Mouse (Mus musculus) MEL (cell line): ENCODE measurements around the gene Zdhhc21. TPM values are rescaled to one million over a fixed set of nuclear protein-coding genes. Genes with fewer than 3 reads are reported as not detected.

Experiments used
- DNase-seq: peaks from one replicate; pipeline ENCODE4 v3.0.0; 2011; ENCODE audit warnings: low read depth, low spot score
- H3K27ac ChIP-seq: 2 replicates; pipeline ENCODE4 v1.5.1; 2012; ENCODE audit warnings: low read depth, mild to moderate bottlenecking, control low read depth, low read length, moderate library complexity; ENCODE audit not compliant: control insufficient read depth
- H3K27me3 ChIP-seq, 2 experiments: fragments of 150-350 bp in 1 of 2; sonication (generic) in 1 of 2; 2 replicates each; pipeline ENCODE4 v1.6.1; 2012; ENCODE audit warnings: low read length in 2 of 2, mild to moderate bottlenecking in 2 of 2, improper control_type of control experiment in 1 of 2, moderate library complexity in 1 of 2; ENCODE audit not compliant: insufficient read depth in 2 of 2, control insufficient read depth in 1 of 2
- H3K36me3 ChIP-seq, 2 experiments: 2 replicates each; pipeline ENCODE4 v1.6.1; 2012 to 2014; ENCODE audit warnings: low read length in 2 of 2, improper control_type of control experiment in 1 of 2, inconsistent platforms in 1 of 2, mild to moderate bottlenecking in 1 of 2; ENCODE audit not compliant: insufficient read depth in 2 of 2, control insufficient read depth in 1 of 2
- H3K4me1 ChIP-seq, 2 experiments: fragments of 150-350 bp in 1 of 2; sonication (generic) in 1 of 2; 2 replicates each; pipeline ENCODE4 v1.6.1; 2012; ENCODE audit warnings: low read length in 2 of 2, improper control_type of control experiment in 1 of 2, mild to moderate bottlenecking in 1 of 2; ENCODE audit not compliant: insufficient read depth in 2 of 2, control insufficient read depth in 1 of 2
- H3K4me3 ChIP-seq, 2 experiments: fragments of 150-350 bp in 1 of 2; sonication (generic) in 1 of 2; 2 replicates each; pipeline ENCODE4 v1.5.1; 2012; ENCODE audit warnings: low read depth in 2 of 2, low read length in 2 of 2, mild to moderate bottlenecking in 2 of 2, moderate library complexity in 2 of 2, control low read depth in 1 of 2, improper control_type of control experiment in 1 of 2; ENCODE audit not compliant: control insufficient read depth in 1 of 2, insufficient read depth in 1 of 2
- H3K79me2 ChIP-seq: 2 replicates; pipeline ENCODE4 v1.6.1; 2012; ENCODE audit warnings: mild to moderate bottlenecking, low read length, moderate library complexity; ENCODE audit not compliant: control insufficient read depth, poor library complexity, insufficient read depth
- H3K9ac ChIP-seq: 2 replicates; pipeline ENCODE4 v1.6.1; 2012; ENCODE audit warnings: low read depth, mild to moderate bottlenecking, control low read depth, low read length, moderate library complexity; ENCODE audit not compliant: control insufficient read depth, poor library complexity, severe bottlenecking
- H3K9me3 ChIP-seq: fragments of 150-350 bp; sonication (generic); replicated peaks from 2 replicates; pipeline ENCODE4 v1.6.1; 2012; ENCODE audit warnings: mild to moderate bottlenecking, low read length, improper control_type of control experiment, moderate library complexity; ENCODE audit not compliant: insufficient read depth
- CHD1 ChIP-seq: IDR thresholded peaks from 2 replicates; pipeline ENCODE4 v1.6.1; 2012; ENCODE audit warnings: low read depth, mild to moderate bottlenecking, inconsistent platforms, low read length, improper control_type of control experiment
- CTCF ChIP-seq, 3 experiments: IDR thresholded peaks in 2 of 3; conservative IDR thresholded peaks in 1 of 3; 2 replicates each; pipeline ENCODE4 v1.5.1; 2011 to 2012; ENCODE audit warnings: low read length in 3 of 3, low read depth in 2 of 3, mild to moderate bottlenecking in 2 of 3, improper control_type of control experiment in 1 of 3, inconsistent platforms in 1 of 3, mixed read lengths in 1 of 3, moderate library complexity in 1 of 3; ENCODE audit not compliant: control insufficient read depth in 1 of 3, insufficient read depth in 1 of 3, poor library complexity in 1 of 3, severe bottlenecking in 1 of 3
- ELF1 ChIP-seq: IDR thresholded peaks from 2 replicates; pipeline ENCODE4 v1.6.1; 2014; ENCODE audit warnings: low read depth, mild to moderate bottlenecking, inconsistent platforms, low read length, improper control_type of control experiment, moderate library complexity
- GATA1 ChIP-seq: IDR thresholded peaks from 2 replicates; pipeline ENCODE4 v1.6.1; 2011; ENCODE audit warnings: low read depth, low read length, improper control_type of control experiment
- HCFC1 ChIP-seq: IDR thresholded peaks from 2 replicates; pipeline ENCODE4 v1.6.1; 2012; ENCODE audit warnings: low read depth, mild to moderate bottlenecking, inconsistent platforms, low read length, improper control_type of control experiment, moderate library complexity
- MAFK ChIP-seq: IDR thresholded peaks from 2 replicates; pipeline ENCODE4 v1.6.1; 2011; ENCODE audit warnings: low read depth, mild to moderate bottlenecking, low read length, improper control_type of control experiment, borderline replicate concordance
- MAZ ChIP-seq: IDR thresholded peaks from 2 replicates; pipeline ENCODE4 v1.6.1; 2012; ENCODE audit warnings: low read depth, mild to moderate bottlenecking, inconsistent platforms, low read length, improper control_type of control experiment
- MEF2A ChIP-seq: IDR thresholded peaks from 2 replicates; pipeline ENCODE4 v1.6.1; 2014; ENCODE audit warnings: low read depth, mild to moderate bottlenecking, inconsistent platforms, low read length, improper control_type of control experiment; ENCODE audit not compliant: poor library complexity, insufficient replicate concordance, severe bottlenecking; ENCODE audit errors: extremely low read depth
- MYB ChIP-seq: IDR thresholded peaks from 2 replicates; pipeline ENCODE4 v1.6.1; 2011; ENCODE audit warnings: mild to moderate bottlenecking, low read depth, low read length, improper control_type of control experiment
- NRF1 ChIP-seq: IDR thresholded peaks from 2 replicates; pipeline ENCODE4 v1.6.1; 2014; ENCODE audit warnings: low read depth, mild to moderate bottlenecking, inconsistent platforms, low read length, improper control_type of control experiment, moderate library complexity; ENCODE audit not compliant: poor library complexity, insufficient read depth, severe bottlenecking
- POLR2AphosphoS2 ChIP-seq: IDR thresholded peaks from 2 replicates; pipeline ENCODE4 v1.6.1; 2011; ENCODE audit warnings: low read length, improper control_type of control experiment
- POLR2AphosphoS5 ChIP-seq: IDR thresholded peaks from 2 replicates; pipeline ENCODE4 v1.6.1; 2012; ENCODE audit warnings: low read depth, borderline replicate concordance, mild to moderate bottlenecking, inconsistent platforms, low read length, moderate library complexity, mixed read lengths
- RAD21 ChIP-seq: IDR thresholded peaks from 2 replicates; pipeline ENCODE4 v1.6.1; 2011; ENCODE audit warnings: mild to moderate bottlenecking, low read depth, low read length, improper control_type of control experiment
- SIN3A ChIP-seq: IDR thresholded peaks from 2 replicates; pipeline ENCODE4 v1.6.1; 2012; ENCODE audit warnings: low read length, improper control_type of control experiment, inconsistent platforms
- SMC3 ChIP-seq: IDR thresholded peaks from 2 replicates; pipeline ENCODE4 v1.6.1; 2011; ENCODE audit warnings: low read depth, low read length, improper control_type of control experiment
- UBTF ChIP-seq: IDR thresholded peaks from 2 replicates; pipeline ENCODE4 v1.6.1; 2012; ENCODE audit warnings: low read depth, mild to moderate bottlenecking, inconsistent platforms, low read length, improper control_type of control experiment, moderate library complexity, borderline replicate concordance; ENCODE audit not compliant: insufficient read depth
- USF1 ChIP-seq: IDR thresholded peaks from 2 replicates; pipeline ENCODE4 v1.6.1; 2014; ENCODE audit warnings: low read depth, mild to moderate bottlenecking, inconsistent platforms, low read length, improper control_type of control experiment, moderate library complexity
- ZKSCAN1 ChIP-seq: IDR thresholded peaks from 2 replicates; pipeline ENCODE4 v1.6.1; 2012; ENCODE audit warnings: low read depth, mild to moderate bottlenecking, inconsistent platforms, low read length, improper control_type of control experiment, moderate library complexity
- polyA plus RNA-seq, 2 experiments: library from polyadenylated mRNA; stranded (reverse) in 1 of 2; unstranded in 1 of 2; fragments of >175 nt in 1 of 2; fragments of >200 nt in 1 of 2; gene quantifications; 2 replicates each; pipeline versions ENCODE4 v1.2.1 to v1.2.4; 2012; ENCODE audit warnings: low replicate concordance in 2 of 2, low read depth in 1 of 2; ENCODE audit not compliant: insufficient read length in 2 of 2, insufficient read depth in 1 of 2, missing spikeins in 1 of 2
- total RNA-seq: library from RNA; depleted of rRNA; stranded (reverse); fragments of 300-350 nt; gene quantifications from 2 replicates; pipeline ENCODE4 v1.2.3, GENCODE M21; 2012

Zdhhc21 gene
- total and polyA plus RNA-seq, 3 experiments = 6.5 to 7.8 TPM; not detected in 1

DNA sequence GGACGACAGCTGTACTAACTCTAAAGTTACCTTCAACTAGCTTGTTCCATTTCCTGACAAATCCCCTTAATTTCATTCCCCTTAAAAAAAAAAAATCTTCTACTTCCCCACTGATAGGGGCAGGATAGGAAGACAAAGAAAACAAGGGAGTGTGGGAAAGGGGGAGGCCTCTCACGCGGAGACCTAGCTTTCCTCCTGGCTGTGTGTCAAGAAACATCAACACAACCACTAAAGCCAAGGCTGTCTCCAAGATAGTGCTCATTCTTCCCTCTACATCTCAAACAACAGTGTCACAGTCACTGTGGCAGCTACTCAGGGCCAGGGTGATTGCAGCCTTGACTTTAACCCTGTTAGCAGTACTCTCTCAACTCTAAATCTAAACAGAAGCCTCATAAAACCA lies 808 bp upstream of the Zdhhc21 start:
- Histone ChIP-seq H3K9ac (no peak overlapping the region), H3K9me3 (no peaks in the 10 kb centered on the region), H3K79me2 (peaks cover 6% of the 10 kb centered on the region; the same call in 1 of the 2 replicates), H3K27me3 (no peaks in the 10 kb centered on the region), H3K27ac (no peak overlapping the region), H3K36me3 (peaks cover 0 to 14% of the 10 kb centered on the region in 2 experiments; a peak in 2 of 4 replicates), H3K4me1 (peaks cover 4 to 8% of the 10 kb centered on the region in 2 experiments; a peak in 2 of 4 replicates), H3K4me3 (no peak overlapping the region)
- no peak for TF ChIP-seq SIN3A
- TF ChIP-seq GATA1 = no peak
- no peak for TF ChIP-seq CTCF (IDR thresholded peaks at IDR 0.05 in 2 of 3, conservative IDR thresholded peaks at IDR 0.05 in 1 of 3; ENCODE audit: control insufficient read depth in 1 of 3, insufficient read depth in 1 of 3, low read depth in 2 of 3, low read length in 3 of 3, poor library complexity in 1 of 3, severe bottlenecking in 1 of 3)
- TF ChIP-seq HCFC1 = no peak
- no peak for TF ChIP-seq UBTF
- no peak for TF ChIP-seq MEF2A
- TF ChIP-seq POLR2AphosphoS5 = no peak
- TF ChIP-seq SMC3 = no peak
- peak; percentile 45 for DNase-seq

- no peaks in the 10 kb centered on the region for H3K9me3 ChIP-seq
- H3K36me3 ChIP-seq = peaks cover 0 to 14% of the 10 kb centered on the region in 2 experiments; a peak in 2 of 4 replicates
- H3K9ac ChIP-seq = peak overlapping the region; percentile 82
- DNase-seq = no peak
- H3K27ac ChIP-seq = no peak overlapping the region; the same call in 1 of the 2 replicates
- H3K79me2 ChIP-seq = peaks cover 7% of the 10 kb centered on the region; the same call in 1 of the 2 replicates
- H3K27me3 ChIP-seq = no peaks in the 10 kb centered on the region
- H3K4me1 ChIP-seq = peaks cover 4 to 8% of the 10 kb centered on the region in 2 experiments; a peak in 2 of 4 replicates
- H3K4me3 ChIP-seq = peak overlapping the region; percentile 73 to 96
- TF ChIP-seq ELF1 (no peak), POLR2AphosphoS5 (no peak), MAFK (no peak), CTCF (IDR thresholded peaks at IDR 0.05 in 2 of 3, conservative IDR thresholded peaks at IDR 0.05 in 1 of 3; ENCODE audit: control insufficient read depth in 1 of 3, insufficient read depth in 1 of 3, low read depth in 2 of 3, low read length in 3 of 3, poor library complexity in 1 of 3, severe bottlenecking in 1 of 3) (no peak), MAZ (no peak), POLR2AphosphoS2 (no peak), ZKSCAN1 (no peak), SIN3A (no peak), RAD21 (no peak), CHD1 (no peak), MEF2A (no peak), USF1 (no peak), MYB (no peak), NRF1 (no peak)
Measured at GRCm38 (mm10) chr4:82858431-82859010, 1.2 kb downstream of the Zdhhc21 start.
